Mouse (Mus musculus) liver, embryonic 12.5 days (tissue): Measurements from ENCODE around the gene Timm17b. TPM values are rescaled to one million over a fixed set of nuclear protein-coding genes. Genes with fewer than 3 reads are reported as not detected.
A peak's percentile ranks its signal among the peaks of the same experiment; 100 is the strongest.
"Not testable (repeated sequence)": the region's sequence is repeated elsewhere in the genome, so short reads cannot be mapped to it uniquely, and the experiment has no call there.

Experiments used
- ATAC-seq: fragments of 200-750 bp; cut with Nextera tagmentation; 2 replicates; pipeline ENCODE4 v1.8.0; 2017; ENCODE audit warnings: moderate number of reproducible peaks, mild to moderate bottlenecking, moderate library complexity
- H3K27ac ChIP-seq: fragments of 300-500 bp; sonication (generic); 2 replicates; pipeline ENCODE4 v1.5.1; 2016; ENCODE audit warnings: mild to moderate bottlenecking
- H3K27me3 ChIP-seq: fragments of 300-500 bp; sonication (generic); replicated peaks from 2 replicates; pipeline ENCODE4 v1.6.1; 2016; ENCODE audit warnings: mild to moderate bottlenecking, moderate library complexity
- H3K36me3 ChIP-seq: fragments of 300-500 bp; sonication (generic); 2 replicates; pipeline ENCODE4 v1.6.1; 2016; ENCODE audit warnings: mild to moderate bottlenecking, moderate library complexity
- H3K4me1 ChIP-seq: fragments of 300-500 bp; sonication (generic); 2 replicates; pipeline ENCODE4 v1.6.1; 2016
- H3K4me2 ChIP-seq: fragments of 300-500 bp; sonication (generic); 2 replicates; pipeline ENCODE4 v1.6.1; 2016; ENCODE audit warnings: mild to moderate bottlenecking, moderate library complexity
- H3K4me3 ChIP-seq: fragments of 300-500 bp; sonication (generic); 2 replicates; pipeline ENCODE4 v1.5.1; 2016; ENCODE audit warnings: mild to moderate bottlenecking, moderate library complexity
- H3K9ac ChIP-seq: fragments of 300-500 bp; sonication (generic); 2 replicates; pipeline ENCODE4 v1.6.1; 2016; ENCODE audit warnings: mild to moderate bottlenecking, moderate library complexity
- H3K9me3 ChIP-seq: fragments of 300-500 bp; sonication (generic); replicated peaks from 2 replicates; pipeline ENCODE4 v1.6.1; 2016; ENCODE audit warnings: mild to moderate bottlenecking, moderate library complexity
- WGBS: fragments of 180-500 bp; shearing (Covaris S2); methylation state at CpG from one replicate; pipeline ENCODE4 v1.1.7; 2016; ENCODE audit not compliant: insufficient replicate concordance; 5-methylcytosine and 5-hydroxymethylcytosine counted together
- polyA plus RNA-seq: library from polyadenylated mRNA; unstranded; fragments of >200 nt; fragmentation: Nextera tagmentation; extraction: Ambion mirVana; gene quantifications from 2 replicates; pipeline ENCODE4 v1.2.1, GENCODE M21; 2016

The Timm17b gene
- polyA plus RNA-seq, 1 experiment from 2014 or later, result 98.9 TPM

DNA sequence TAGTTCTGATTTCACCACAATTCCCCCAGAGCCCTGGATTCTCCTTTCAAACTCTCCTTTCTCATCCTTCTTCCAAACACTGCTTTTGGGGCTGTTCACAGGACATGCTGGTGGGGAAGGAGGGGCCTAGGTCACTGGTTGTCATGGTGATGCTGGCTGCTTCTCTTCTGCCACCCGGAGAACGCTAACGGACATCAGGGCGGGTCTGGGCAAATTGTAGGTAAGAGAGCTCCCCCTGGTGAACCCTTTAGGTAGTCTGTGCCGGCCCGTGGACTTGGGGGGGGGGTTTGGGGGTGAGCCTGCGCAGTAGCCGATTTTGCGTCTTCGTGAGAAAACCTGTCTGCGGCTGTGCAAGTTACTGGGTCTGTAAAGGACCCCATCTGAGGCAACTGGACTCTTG is 19.3 kb upstream of the Timm17b start:
- Histone ChIP-seq H3K4me3 (no peak overlapping the region), H3K4me1 (peaks cover 28% of the 10 kb centered on the region), H3K27ac (no peak overlapping the region), H3K9me3 (no peaks in the 10 kb centered on the region), H3K4me2 (peak overlapping the region; percentile 89), H3K27me3 (no peaks in the 10 kb centered on the region), H3K9ac (no peak overlapping the region), H3K36me3 (peaks cover 11% of the 10 kb centered on the region)
- WGBS, result 5% methylated on average over 11 of the region's 11 CpGs
- no peak for ATAC-seq

GRCm38 (mm10) chrX:7883841-7884567 is 15.2 kb upstream of the Timm17b start, which contains the start of gene Slc35a2:
TSS of gene Slc35a2 (plus strand) at chrX:7884028.
- H3K27ac ChIP-seq, result peak within 1 kb of the TSS; percentile 76
- H3K4me3 ChIP-seq, result peak within 1 kb of the TSS; percentile 74
- H3K27me3 ChIP-seq, result no peaks in the 10 kb centered on the region
- WGBS, result 5% methylated on average over 46 of the region's 49 CpGs
- peaks cover 6% of the 10 kb centered on the region; the same call in 1 of the 2 replicates for H3K36me3 ChIP-seq
- H3K4me2 ChIP-seq, result peak within 1 kb of the TSS; percentile 74
- H3K9me3 ChIP-seq, result no peaks in the 10 kb centered on the region
- peaks cover 21% of the 10 kb centered on the region for H3K4me1 ChIP-seq
- peak; percentile 92 for ATAC-seq
- H3K9ac ChIP-seq, result peak within 1 kb of the TSS; percentile 65

DNA sequence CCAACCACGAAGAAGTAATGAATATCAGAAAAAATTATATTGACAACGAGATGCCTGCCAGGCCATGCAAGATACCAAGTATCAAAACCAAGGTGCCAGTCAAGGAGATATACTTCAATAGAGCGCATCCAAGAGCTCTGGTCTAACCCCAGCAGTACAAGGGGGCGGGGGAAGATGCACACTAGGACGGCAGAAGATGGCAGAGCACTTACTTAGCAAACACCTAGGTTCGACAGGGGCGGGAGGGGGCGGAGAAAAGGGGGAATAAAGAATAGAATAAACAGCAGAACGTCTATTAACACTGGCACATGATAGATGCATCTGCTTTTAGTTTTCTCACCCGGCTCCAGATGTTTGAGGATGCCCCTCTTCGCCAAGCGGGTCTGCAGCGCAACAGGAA is 946 bp upstream of the Timm17b start:
- Histone ChIP-seq H3K27ac (peak overlapping the region; percentile 81), H3K4me2 (peak overlapping the region; percentile 73), H3K27me3 (no peaks in the 10 kb centered on the region), H3K9me3 (no peaks in the 10 kb centered on the region), H3K4me1 (peaks cover 19% of the 10 kb centered on the region), H3K9ac (peak overlapping the region; percentile 74), H3K36me3 (peaks cover 36% of the 10 kb centered on the region), H3K4me3 (peak overlapping the region; percentile 68)
- 23% methylated on average over 13 of the region's 13 CpGs for WGBS
- no peak for ATAC-seq

DNA sequence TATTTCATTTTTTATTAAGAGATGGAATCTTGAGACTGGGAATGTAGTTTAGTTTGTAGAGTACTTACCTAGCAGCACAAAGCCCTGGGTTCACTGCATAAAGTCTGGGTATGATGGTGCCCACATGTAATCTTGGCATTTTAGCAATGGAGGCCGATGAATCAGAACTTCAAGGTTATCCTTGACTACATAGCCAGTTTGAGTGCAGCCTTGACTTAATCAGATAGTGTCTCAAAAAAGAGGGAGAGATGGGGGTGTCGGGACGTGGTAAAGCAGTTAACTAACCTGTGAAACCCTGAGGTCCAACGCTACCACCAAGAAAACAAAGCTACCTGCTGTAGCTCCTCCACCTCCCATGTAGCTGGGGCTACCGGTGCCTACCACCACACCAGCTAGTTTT is 5.3 kb downstream of the Timm17b start:
- H3K9me3 ChIP-seq, result no peaks in the 10 kb centered on the region
- H3K9ac ChIP-seq, result no peak overlapping the region
- ATAC-seq, result no peak
- WGBS, result 80% methylated on average over 5 of the region's 5 CpGs
- H3K27ac ChIP-seq, result no peak overlapping the region
- H3K4me2 ChIP-seq, result no peak overlapping the region
- H3K27me3 ChIP-seq, result no peaks in the 10 kb centered on the region
- peaks cover 18% of the 10 kb centered on the region for H3K36me3 ChIP-seq
- peaks cover 10% of the 10 kb centered on the region; the same call in 1 of the 2 replicates for H3K4me1 ChIP-seq
- no peak overlapping the region for H3K4me3 ChIP-seq

- Histone ChIP-seq H3K27me3 (no peaks in the 10 kb centered on the region), H3K4me3 (no peak within 1 kb of the TSS), H3K4me2 (no peak within 1 kb of the TSS), H3K9ac (no peak within 1 kb of the TSS), H3K27ac (no peak within 1 kb of the TSS), H3K4me1 (0 out of 2 replicates have a peak, but pooled peaks cover 6% of the 10 kb centered on the region), H3K36me3 (peaks cover 12% of the 10 kb centered on the region), H3K9me3 (no peaks in the 10 kb centered on the region)
- 72% methylated on average over 5 of the region's 5 CpGs for WGBS
- ATAC-seq, result no peak
Observed at GRCm38 (mm10) chrX:7907735-7908134, 8.6 kb downstream of the Timm17b start, which contains the start of gene Gm10491. TSS of gene Gm10491 (minus strand) at chrX:7907835.

DNA sequence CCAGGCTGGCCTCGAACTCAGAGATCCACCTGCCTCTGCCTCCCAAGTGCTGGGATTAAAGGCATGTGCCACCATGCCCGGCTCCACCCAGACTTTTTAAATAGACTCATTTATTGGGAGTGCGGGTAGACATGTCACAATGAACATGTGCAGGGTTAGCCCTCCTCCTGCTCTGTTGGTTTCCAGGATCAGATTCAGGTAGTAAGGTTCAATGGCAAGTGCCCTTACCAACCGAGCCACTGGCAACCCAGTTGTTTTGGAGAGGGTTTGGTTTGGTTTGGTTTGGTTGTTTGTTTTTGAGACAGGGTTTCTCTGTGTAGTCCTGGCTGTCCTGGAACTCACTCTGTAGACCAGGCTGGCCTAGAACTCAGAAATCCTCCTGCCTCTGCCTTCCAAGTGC is 10.1 kb downstream of the Timm17b start, which contains the start of gene Gm10490:
Gm10490 (plus strand) TSS at position 301 of the 400 bp plus-strand sequence.
- H3K4me1 ChIP-seq, ATAC-seq, H3K9ac ChIP-seq, H3K27me3 ChIP-seq, H3K27ac ChIP-seq, H3K9me3 ChIP-seq, H3K4me2 ChIP-seq, H3K4me3 ChIP-seq: not testable (repeated sequence)
- WGBS, result 77% methylated on average over 4 of the region's 4 CpGs
- H3K36me3 ChIP-seq, result peaks cover 12% of the 10 kb centered on the region

DNA sequence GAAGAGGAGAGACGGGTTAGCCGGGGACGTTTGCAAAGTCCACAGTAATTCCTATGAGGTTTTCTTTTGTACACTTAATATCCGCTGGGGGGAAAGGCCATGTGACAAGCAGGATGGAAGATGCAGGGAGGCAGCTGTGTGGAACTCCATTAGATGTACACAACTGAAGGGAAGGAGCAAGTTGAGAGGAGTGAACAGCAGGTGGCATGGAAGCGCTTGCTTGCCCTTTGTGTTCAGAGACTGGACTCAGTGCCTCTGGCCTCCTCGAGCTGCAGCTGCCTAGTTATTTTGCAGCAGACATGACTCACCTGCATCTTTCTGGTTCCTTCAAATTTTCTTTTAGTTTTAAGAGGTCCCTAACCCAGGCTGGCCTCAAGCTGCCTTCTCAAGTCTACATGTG is 11.3 kb downstream of the Timm17b start:
- H3K4me3 ChIP-seq, result no peak overlapping the region
- H3K36me3 ChIP-seq, result peaks cover 12% of the 10 kb centered on the region
- H3K9me3 ChIP-seq, result no peaks in the 10 kb centered on the region
- no peak for ATAC-seq
- H3K27me3 ChIP-seq, result no peaks in the 10 kb centered on the region
- H3K4me2 ChIP-seq, result no peak overlapping the region
- H3K4me1 ChIP-seq, result 0 out of 2 replicates have a peak, but pooled peaks cover 6% of the 10 kb centered on the region
- no peak overlapping the region for H3K9ac ChIP-seq
- WGBS, result 60% methylated on average over 6 of the region's 6 CpGs
- H3K27ac ChIP-seq, result no peak overlapping the region

- H3K4me2 ChIP-seq, H3K36me3 ChIP-seq, H3K27ac ChIP-seq, H3K9ac ChIP-seq, H3K4me3 ChIP-seq, H3K9me3 ChIP-seq, ATAC-seq, H3K4me1 ChIP-seq: not testable (repeated sequence)
- 16% methylated on average over 3 of the region's 3 CpGs for WGBS
- peaks cover 26% of the 10 kb centered on the region for H3K27me3 ChIP-seq
Observed at GRCm38 (mm10) chrX:7915669-7916068, 16.5 kb downstream of the Timm17b start.

- not testable (repeated sequence) for H3K27ac ChIP-seq, H3K4me2 ChIP-seq, H3K4me1 ChIP-seq, H3K9ac ChIP-seq, H3K4me3 ChIP-seq, H3K9me3 ChIP-seq, ATAC-seq, H3K36me3 ChIP-seq
- H3K27me3 ChIP-seq, result peaks cover 49% of the 10 kb centered on the region
- 47% methylated on average over 6 of the region's 6 CpGs for WGBS
Observed at GRCm38 (mm10) chrX:7917960-7918359, 18.8 kb downstream of the Timm17b start.

- H3K9ac ChIP-seq, result no peak within 1 kb of the TSS
- peaks cover 68% of the 10 kb centered on the region for H3K27me3 ChIP-seq
- no peak within 1 kb of the TSS for H3K4me3 ChIP-seq
- 13% methylated on average over 40 of the region's 40 CpGs for WGBS
- 0 out of 2 replicates have a peak within 1 kb of the TSS, but pooled peaks have one; percentile 29 for H3K4me2 ChIP-seq
- no peaks in the 10 kb centered on the region; the same call in 1 of the 2 replicates for H3K4me1 ChIP-seq
- no peak for ATAC-seq
- no peaks in the 10 kb centered on the region for H3K36me3 ChIP-seq
- H3K27ac ChIP-seq, result no peak within 1 kb of the TSS
- no peaks in the 10 kb centered on the region for H3K9me3 ChIP-seq
Observed at GRCm38 (mm10) chrX:7919601-7920383, 20.6 kb downstream of the Timm17b start, which contains the start of gene Pcsk1n. TSS of gene Pcsk1n (plus strand) at chrX:7919822.

DNA sequence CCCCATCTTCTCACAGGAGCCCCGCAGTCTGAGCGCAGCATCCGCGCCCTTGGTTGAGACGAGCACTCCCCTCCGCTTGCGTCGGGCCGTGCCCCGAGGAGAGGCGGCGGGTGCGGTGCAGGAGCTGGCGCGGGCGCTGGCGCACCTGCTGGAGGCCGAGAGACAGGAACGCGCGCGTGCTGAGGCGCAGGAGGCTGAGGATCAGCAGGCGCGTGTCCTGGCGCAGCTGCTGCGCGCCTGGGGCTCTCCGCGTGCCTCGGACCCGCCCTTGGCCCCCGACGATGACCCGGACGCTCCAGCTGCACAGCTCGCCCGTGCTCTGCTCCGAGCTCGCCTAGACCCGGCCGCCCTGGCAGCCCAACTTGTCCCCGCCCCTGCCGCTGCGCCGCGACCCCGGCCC is 22.9 kb downstream of the Timm17b start:
- WGBS, result 7% methylated on average over 42 of the region's 48 CpGs
- H3K27ac ChIP-seq, result no peak overlapping the region
- H3K27me3 ChIP-seq, result peaks cover 90% of the 10 kb centered on the region
- no peaks in the 10 kb centered on the region; the same call in 1 of the 2 replicates for H3K4me1 ChIP-seq
- peak overlapping the region; percentile 17 for H3K4me3 ChIP-seq
- H3K9me3 ChIP-seq, result no peaks in the 10 kb centered on the region
- H3K36me3 ChIP-seq, result no peaks in the 10 kb centered on the region
- H3K4me2 ChIP-seq, result peak overlapping the region; percentile 40
- H3K9ac ChIP-seq, result no peak overlapping the region
- no peak for ATAC-seq

DNA sequence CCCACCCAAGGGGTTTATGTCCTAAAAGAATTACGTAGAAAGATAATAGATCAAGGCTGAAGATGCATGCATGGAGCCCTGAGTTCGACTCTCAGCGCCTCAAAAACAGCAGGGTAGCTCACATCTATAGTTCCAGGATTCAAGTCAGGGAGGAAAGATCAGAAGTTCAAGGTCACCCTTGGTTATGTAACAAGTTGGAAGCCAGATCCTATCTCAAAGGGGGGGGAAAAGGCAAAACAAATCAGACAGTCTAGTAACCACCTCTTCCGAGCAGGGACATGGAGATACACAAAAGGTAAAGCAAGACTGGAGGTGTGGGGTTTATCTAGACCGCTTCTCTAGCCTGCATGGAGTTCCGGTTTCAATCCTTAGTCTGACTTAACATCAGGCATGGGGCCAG is 27.1 kb downstream of the Timm17b start:
- no peak overlapping the region for H3K9ac ChIP-seq
- H3K27ac ChIP-seq, result no peak overlapping the region
- H3K4me1 ChIP-seq, result no peaks in the 10 kb centered on the region; the same call in 1 of the 2 replicates
- peaks cover 5% of the 10 kb centered on the region; the same call in 1 of the 2 replicates for H3K36me3 ChIP-seq
- no peak overlapping the region for H3K4me2 ChIP-seq
- no peak overlapping the region for H3K4me3 ChIP-seq
- 50% methylated on average over 6 of the region's 6 CpGs for WGBS
- ATAC-seq, result no peak
- H3K9me3 ChIP-seq, result no peaks in the 10 kb centered on the region
- H3K27me3 ChIP-seq, result peaks cover 85% of the 10 kb centered on the region
